Mouse (Mus musculus) liver, embryonic 13.5 days (tissue): ENCODE measurements around the gene Gm21750. TPM values are rescaled to one million over a fixed set of nuclear protein-coding genes. Genes with fewer than 3 reads are reported as not detected.

ENCODE experiments used
- ATAC-seq: fragments of 200-750 bp; cut with Nextera tagmentation; 2 replicates; pipeline ENCODE4 v1.8.0; 2017; ENCODE audit warnings: low read depth, mild to moderate bottlenecking, moderate number of reproducible peaks, moderate library complexity
- DNase-seq: peaks from one replicate; pipeline ENCODE4 v3.0.0; 2022
- H3K27ac ChIP-seq: fragments of 300-500 bp; sonication (generic); 2 replicates; pipeline ENCODE4 v1.5.1; 2015; ENCODE audit warnings: moderate library complexity, mild to moderate bottlenecking, inconsistent platforms
- H3K27me3 ChIP-seq: fragments of 300-500 bp; sonication (generic); 2 replicates; pipeline ENCODE4 v1.6.1; 2015; ENCODE audit warnings: mild to moderate bottlenecking, inconsistent platforms
- H3K36me3 ChIP-seq: fragments of 300-500 bp; sonication (generic); 2 replicates; pipeline ENCODE4 v1.6.1; 2015; ENCODE audit warnings: mild to moderate bottlenecking, inconsistent platforms
- H3K4me1 ChIP-seq: fragments of 300-500 bp; sonication (generic); replicated peaks from 2 replicates; pipeline ENCODE4 v1.6.1; 2015; ENCODE audit warnings: inconsistent platforms
- H3K4me2 ChIP-seq: fragments of 300-500 bp; sonication (generic); 2 replicates; pipeline ENCODE4 v1.6.1; 2015; ENCODE audit warnings: inconsistent platforms, mild to moderate bottlenecking, moderate library complexity
- H3K4me3 ChIP-seq: fragments of 300-500 bp; sonication (generic); replicated peaks from 2 replicates; pipeline ENCODE4 v1.5.1; 2015; ENCODE audit warnings: mild to moderate bottlenecking, inconsistent platforms
- H3K9ac ChIP-seq: fragments of 300-500 bp; sonication (generic); 2 replicates; pipeline ENCODE4 v1.6.1; 2015; ENCODE audit warnings: mild to moderate bottlenecking, inconsistent platforms
- H3K9me3 ChIP-seq: fragments of 300-500 bp; sonication (generic); replicated peaks from 2 replicates; pipeline ENCODE4 v1.6.1; 2016; ENCODE audit warnings: inconsistent platforms
- WGBS: fragments of 180-500 bp; shearing (Covaris S2); methylation state at CpG from one replicate; pipeline ENCODE4 v1.1.7; 2015; ENCODE audit not compliant: insufficient replicate concordance; 5-methylcytosine and 5-hydroxymethylcytosine counted together
- polyA plus RNA-seq: library from polyadenylated mRNA; unstranded; fragments of >200 nt; fragmentation: Nextera tagmentation; extraction: Ambion mirVana; gene quantifications from 2 replicates; pipeline ENCODE4 v1.2.1, GENCODE M21; 2015

The Gm21750 gene
- polyA plus RNA-seq, 1 experiment from 2014 or later, result not detected

DNA sequence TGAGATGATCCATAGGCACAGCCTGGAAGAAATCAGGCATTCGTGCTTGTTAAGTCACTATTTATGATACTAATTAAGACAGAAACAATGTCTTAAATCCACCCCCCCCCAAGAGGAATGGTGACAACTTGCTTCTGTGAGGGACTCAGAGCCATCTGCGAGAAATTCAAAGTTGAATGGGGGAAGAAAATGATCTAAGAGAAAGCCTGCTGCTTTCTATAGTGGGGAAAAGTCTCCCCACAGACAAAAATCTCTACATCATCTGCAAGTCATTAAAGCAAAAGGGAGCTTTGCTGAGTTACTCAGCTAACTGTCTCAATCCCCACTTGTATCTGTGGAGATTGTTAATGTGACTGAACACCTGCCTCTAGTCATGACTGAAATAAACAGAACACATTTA lies 27.4 kb downstream of the Gm21750 start:
- no peak overlapping the region for H3K4me2 ChIP-seq
- WGBS, result 45% methylated on average over 2 of the region's 2 CpGs

DNA sequence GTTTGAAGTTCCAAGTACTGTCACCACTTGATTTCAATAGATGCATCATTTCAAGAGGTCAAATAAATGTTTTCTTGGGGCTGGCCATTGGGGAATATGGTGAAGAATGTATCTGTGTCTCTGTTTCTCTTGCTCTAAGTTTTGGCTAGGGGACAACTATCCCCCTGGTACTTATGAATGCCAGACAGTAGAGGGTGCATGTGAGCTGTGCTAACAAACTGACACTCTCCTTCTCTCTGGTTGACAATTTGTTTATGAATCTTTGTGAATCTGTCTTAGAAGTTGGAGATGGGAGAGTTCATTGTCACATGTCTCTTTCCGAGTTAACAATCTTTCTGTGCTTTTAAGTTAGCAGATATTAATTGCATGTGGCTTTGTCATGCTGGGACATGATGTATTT lies 39.2 kb downstream of the Gm21750 start:
- ATAC-seq (no peak), DNase-seq (no peak)
- Histone ChIP-seq H3K9ac (no peak overlapping the region), H3K9me3 (no peaks in the 10 kb centered on the region), H3K27me3 (no peaks in the 10 kb centered on the region), H3K4me2 (no peak overlapping the region), H3K36me3 (no peaks in the 10 kb centered on the region), H3K4me1 (no peaks in the 10 kb centered on the region), H3K27ac (no peak overlapping the region), H3K4me3 (no peak overlapping the region)
- 38% methylated on average over 1 of the region's 1 CpGs for WGBS

More for the DNA sequence above, 27.4 kb downstream of the Gm21750 start:
- DNase-seq, result no peak
- H3K27me3 ChIP-seq, result no peaks in the 10 kb centered on the region
- no peaks in the 10 kb centered on the region for H3K9me3 ChIP-seq
- no peak overlapping the region for H3K27ac ChIP-seq
- no peak overlapping the region for H3K9ac ChIP-seq
- no peaks in the 10 kb centered on the region for H3K36me3 ChIP-seq
- ATAC-seq, result no peak
- no peak overlapping the region for H3K4me3 ChIP-seq
- no peaks in the 10 kb centered on the region for H3K4me1 ChIP-seq

- DNase-seq, result no peak
- no peak for ATAC-seq
- H3K27ac ChIP-seq, result no peak overlapping the region
- no peaks in the 10 kb centered on the region for H3K4me1 ChIP-seq
- H3K9ac ChIP-seq, result no peak overlapping the region
- no peak overlapping the region for H3K4me3 ChIP-seq
- 65% methylated on average over 9 of the region's 9 CpGs for WGBS
- H3K9me3 ChIP-seq, result no peaks in the 10 kb centered on the region
- H3K36me3 ChIP-seq, result no peaks in the 10 kb centered on the region
- H3K27me3 ChIP-seq, result no peaks in the 10 kb centered on the region
- H3K4me2 ChIP-seq, result no peak overlapping the region
Measured at GRCm38 (mm10) chr14:73709412-73710110, 48.5 kb downstream of the Gm21750 start.

Other genes with a start within 250 kb of the Gm21750 start
- 38.8 and 40.6 TPM in 2 replicates for gene Med4, start 151.2 kb upstream of the Gm21750 start, polyA plus RNA-seq
- 60.6 and 75.1 TPM in 2 replicates for gene Sucla2, start 135.9 kb upstream of the Gm21750 start, polyA plus RNA-seq
- 4.2 and 5.1 TPM in 2 replicates for gene Nudt15, start 113.0 kb upstream of the Gm21750 start, polyA plus RNA-seq